Mouse (Mus musculus): Measurements from ENCODE around the gene Myrip.
A peak's percentile ranks its signal among the peaks of the same experiment; 100 is the strongest.
"Not testable (repeated sequence)": the region's sequence is repeated elsewhere in the genome, so short reads cannot be mapped to it uniquely, and the experiment has no call there.

The Myrip gene

GRCm38 (mm10) chr9:120331048-120331447 lies 29.7 kb downstream of the Myrip start:
- DNase-seq (ENCODE audit: inconsistent age in 2 of 2, low spot score in 1 of 2), result not testable (repeated sequence)

GRCm38 (mm10) chr9:120338172-120338571 lies 36.9 kb downstream of the Myrip start:
- DNase-seq (ENCODE audit: inconsistent age in 2 of 2, low spot score in 1 of 2), result no peak

GRCm38 (mm10) chr9:120339975-120340695 lies 38.8 kb downstream of the Myrip start:
- DNase-seq (ENCODE audit: inconsistent age in 2 of 2, low spot score in 1 of 2), result no peak

- DNase-seq (ENCODE audit: inconsistent age in 2 of 2, low spot score in 1 of 2), result no peak
Measured at GRCm38 (mm10) chr9:120343123-120343790, 41.9 kb downstream of the Myrip start.

- DNase-seq (ENCODE audit: inconsistent age in 2 of 2, low spot score in 1 of 2), result peak; percentile 21 to 70
Measured at GRCm38 (mm10) chr9:120345651-120346151, 44.4 kb downstream of the Myrip start.

- peak in 1 of 2 experiments; percentile 64 for DNase-seq (ENCODE audit: inconsistent age in 2 of 2, low spot score in 1 of 2)
Measured at GRCm38 (mm10) chr9:120349145-120349544, 47.8 kb downstream of the Myrip start.

GRCm38 (mm10) chr9:120350346-120350745 lies 49.0 kb downstream of the Myrip start:
- DNase-seq (ENCODE audit: inconsistent age in 2 of 2, low spot score in 1 of 2), result peak in 1 of 2 experiments; percentile 45

- DNase-seq (ENCODE audit: inconsistent age in 2 of 2, low spot score in 1 of 2), result no peak
Measured at GRCm38 (mm10) chr9:120351061-120351460, 49.7 kb downstream of the Myrip start.

- no peak for DNase-seq (ENCODE audit: inconsistent age in 2 of 2, low spot score in 1 of 2)
Measured at GRCm38 (mm10) chr9:120351474-120351873, 50.2 kb downstream of the Myrip start.

GRCm38 (mm10) chr9:120353036-120353435 lies 51.7 kb downstream of the Myrip start:
- no peak for DNase-seq (ENCODE audit: inconsistent age in 2 of 2, low spot score in 1 of 2)

- DNase-seq (ENCODE audit: inconsistent age in 2 of 2, low spot score in 1 of 2), result no peak
Measured at GRCm38 (mm10) chr9:120353967-120354366, 52.7 kb downstream of the Myrip start.

- DNase-seq (ENCODE audit: inconsistent age in 2 of 2, low spot score in 1 of 2), result no peak
Measured at GRCm38 (mm10) chr9:120354550-120355345, 53.4 kb downstream of the Myrip start.

- no peak for DNase-seq (ENCODE audit: inconsistent age in 2 of 2, low spot score in 1 of 2)
Measured at GRCm38 (mm10) chr9:120356490-120356889, 55.2 kb downstream of the Myrip start.

GRCm38 (mm10) chr9:120358060-120358459 lies 56.7 kb downstream of the Myrip start:
- no peak for DNase-seq (ENCODE audit: inconsistent age in 2 of 2, low spot score in 1 of 2)

- DNase-seq (ENCODE audit: inconsistent age in 2 of 2, low spot score in 1 of 2), result peak; percentile 87 to 94
Measured at GRCm38 (mm10) chr9:120360397-120361177, 59.3 kb downstream of the Myrip start.

GRCm38 (mm10) chr9:120361656-120362055 lies 60.3 kb downstream of the Myrip start:
- no peak for DNase-seq (ENCODE audit: inconsistent age in 2 of 2, low spot score in 1 of 2)

- no peak for DNase-seq (ENCODE audit: inconsistent age in 2 of 2, low spot score in 1 of 2)
Measured at GRCm38 (mm10) chr9:120362684-120363083, 61.4 kb downstream of the Myrip start.

GRCm38 (mm10) chr9:120364653-120365283 lies 63.5 kb downstream of the Myrip start:
- no peak for DNase-seq (ENCODE audit: inconsistent age in 2 of 2, low spot score in 1 of 2)

- no peak for DNase-seq (ENCODE audit: inconsistent age in 2 of 2, low spot score in 1 of 2)
Measured at GRCm38 (mm10) chr9:120367526-120367925, 66.2 kb downstream of the Myrip start.

- no peak for DNase-seq (ENCODE audit: inconsistent age in 2 of 2, low spot score in 1 of 2)
Measured at GRCm38 (mm10) chr9:120371633-120372032, 70.3 kb downstream of the Myrip start.

Measured in adrenal gland, adult (tissue).